Mouse (Mus musculus): ENCODE results near the gene Lrrc47.

- TF ChIP-seq CTCF (IDR thresholded peaks at IDR 0.05; ENCODE audit: extremely low read depth, insufficient read length, insufficient replicate concordance, low read depth, low read length): no peak
- no peak for TF ChIP-seq POLR2A (IDR thresholded peaks at IDR 0.05; ENCODE audit: low read depth, low read length)
These were observed 44.9 kb upstream of the Lrrc47 start for GRCm38 (mm10) chr4:153966651-153967050.
